Mouse (Mus musculus): ENCODE measurements at regions not wholly inside any gene's neighbourhood (a gene's known extent, or its start where the extent isn't known, plus 50 kb on each side); places are given as distances from the start of the nearest gene placed in this dataset.
A peak's percentile ranks its signal among the peaks of the same experiment; 100 is the strongest.

- TF ChIP-seq EP300 (IDR thresholded peaks at IDR 0.05; ENCODE audit: low read depth) (no peak), CTCF (IDR thresholded peaks at IDR 0.05; ENCODE audit: low read depth) (no peak)
- Histone ChIP-seq H3K4me1 (ENCODE audit: control insufficient read depth, insufficient read depth) (no peaks in the 10 kb centered on the region), H3K36me3 (replicated peaks; ENCODE audit: control insufficient read depth, insufficient read depth, low read length) (no peaks in the 10 kb centered on the region), H3K9ac (replicated peaks; ENCODE audit: low read depth, low read length) (no peak overlapping the region), H3K4me3 (ENCODE audit: low read depth, low read length) (no peak overlapping the region), H3K27ac (ENCODE audit: low read depth) (no peak overlapping the region), H3K4me2 (ENCODE audit: low read depth, low read length) (no peak overlapping the region), H3K9me3 (replicated peaks; ENCODE audit: control insufficient read depth, low read length) (no peaks in the 10 kb centered on the region), H3K27me3 (ENCODE audit: control insufficient read depth, insufficient read depth, low read length) (no peaks in the 10 kb centered on the region; the same call in 1 of the 2 replicates)
- no peak for ATAC-seq (ENCODE audit: insufficient read depth, low read depth)
- no peak for DNase-seq (ENCODE audit: low spot score)
- 65% methylated on average over 10 of the region's 10 CpGs for WGBS
Observed at GRCm38 (mm10) chr4:125901546-125902276, 122.6 kb upstream of the Csf3r start.

- Histone ChIP-seq H3K4me2 (ENCODE audit: low read depth, low read length) (no peak overlapping the region), H3K9ac (replicated peaks; ENCODE audit: low read depth, low read length) (no peak overlapping the region), H3K36me3 (replicated peaks; ENCODE audit: control insufficient read depth, insufficient read depth, low read length) (no peaks in the 10 kb centered on the region), H3K27ac (ENCODE audit: low read depth) (no peak overlapping the region), H3K27me3 (ENCODE audit: control insufficient read depth, insufficient read depth, low read length) (no peaks in the 10 kb centered on the region; the same call in none of the 2 replicates), H3K4me3 (ENCODE audit: low read depth, low read length) (no peak overlapping the region), H3K4me1 (ENCODE audit: control insufficient read depth, insufficient read depth) (no peaks in the 10 kb centered on the region), H3K9me3 (replicated peaks; ENCODE audit: control insufficient read depth, low read length) (no peaks in the 10 kb centered on the region)
- TF ChIP-seq EP300 (IDR thresholded peaks at IDR 0.05; ENCODE audit: low read depth), result no peak
- TF ChIP-seq CTCF (IDR thresholded peaks at IDR 0.05; ENCODE audit: low read depth), result no peak
- ATAC-seq (ENCODE audit: insufficient read depth, low read depth) (no peak), DNase-seq (ENCODE audit: low spot score) (no peak)
- 74% methylated on average over 5 of the region's 5 CpGs for WGBS
Observed at GRCm38 (mm10) chr4:125906296-125906695, 118.1 kb upstream of the Csf3r start.

DNA sequence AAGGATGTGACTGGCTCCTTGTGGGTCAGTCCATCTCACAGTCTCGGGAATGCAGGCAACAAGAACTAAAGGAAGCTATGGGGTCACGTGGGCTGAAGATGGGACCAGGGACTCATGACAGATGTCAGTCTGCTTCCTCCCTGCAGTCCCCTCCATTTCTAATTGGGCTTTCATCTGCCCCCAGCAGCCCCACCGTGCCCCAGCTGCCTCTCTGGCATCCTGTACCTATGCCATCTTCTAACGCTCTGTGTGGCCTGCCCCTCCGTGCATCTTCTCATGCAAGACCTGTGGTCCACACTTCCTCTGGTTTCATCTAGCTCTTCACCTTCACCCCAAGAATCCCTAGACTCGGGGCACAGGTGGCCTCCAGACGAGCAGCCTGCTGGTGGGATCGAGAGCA lies 115.4 kb upstream of the Csf3r start:
- no peak overlapping the region for H3K4me2 ChIP-seq (ENCODE audit: low read depth, low read length)
- peaks cover 16% of the 10 kb centered on the region for H3K27me3 ChIP-seq (ENCODE audit: control insufficient read depth, insufficient read depth, low read length)
- WGBS, result 83% methylated on average over 8 of the region's 8 CpGs
- TF ChIP-seq EP300 (IDR thresholded peaks at IDR 0.05; ENCODE audit: low read depth), result no peak
- TF ChIP-seq CTCF (IDR thresholded peaks at IDR 0.05; ENCODE audit: low read depth), result no peak
- H3K4me1 ChIP-seq (ENCODE audit: control insufficient read depth, insufficient read depth), result no peaks in the 10 kb centered on the region
- no peak overlapping the region for H3K9ac ChIP-seq (replicated peaks; ENCODE audit: low read depth, low read length)
- H3K36me3 ChIP-seq (replicated peaks; ENCODE audit: control insufficient read depth, insufficient read depth, low read length), result no peaks in the 10 kb centered on the region
- H3K4me3 ChIP-seq (ENCODE audit: low read depth, low read length), result no peak overlapping the region
- ATAC-seq (ENCODE audit: insufficient read depth, low read depth), result no peak
- no peaks in the 10 kb centered on the region; the same call in 1 of the 2 replicates for H3K9me3 ChIP-seq (replicated peaks; ENCODE audit: control insufficient read depth, low read length)
- DNase-seq (ENCODE audit: low spot score), result no peak
- no peak overlapping the region for H3K27ac ChIP-seq (ENCODE audit: low read depth)

GRCm38 (mm10) chr4:125911541-125912270 lies 112.6 kb upstream of the Csf3r start:
- no peaks in the 10 kb centered on the region; the same call in 1 of the 2 replicates for H3K9me3 ChIP-seq (replicated peaks; ENCODE audit: control insufficient read depth, low read length)
- H3K4me3 ChIP-seq (ENCODE audit: low read depth, low read length), result no peak overlapping the region
- no peak overlapping the region for H3K27ac ChIP-seq (ENCODE audit: low read depth)
- no peak for DNase-seq (ENCODE audit: low spot score)
- no peaks in the 10 kb centered on the region for H3K36me3 ChIP-seq (replicated peaks; ENCODE audit: control insufficient read depth, insufficient read depth, low read length)
- H3K4me1 ChIP-seq (ENCODE audit: control insufficient read depth, insufficient read depth), result no peaks in the 10 kb centered on the region
- 22% methylated on average over 24 of the region's 24 CpGs for WGBS
- TF ChIP-seq CTCF (IDR thresholded peaks at IDR 0.05; ENCODE audit: low read depth), result no peak
- TF ChIP-seq EP300 (IDR thresholded peaks at IDR 0.05; ENCODE audit: low read depth), result no peak
- peaks cover 16% of the 10 kb centered on the region for H3K27me3 ChIP-seq (ENCODE audit: control insufficient read depth, insufficient read depth, low read length)
- no peak overlapping the region for H3K9ac ChIP-seq (replicated peaks; ENCODE audit: low read depth, low read length)
- ATAC-seq (ENCODE audit: insufficient read depth, low read depth), result no peak
- H3K4me2 ChIP-seq (ENCODE audit: low read depth, low read length), result no peak overlapping the region

DNA sequence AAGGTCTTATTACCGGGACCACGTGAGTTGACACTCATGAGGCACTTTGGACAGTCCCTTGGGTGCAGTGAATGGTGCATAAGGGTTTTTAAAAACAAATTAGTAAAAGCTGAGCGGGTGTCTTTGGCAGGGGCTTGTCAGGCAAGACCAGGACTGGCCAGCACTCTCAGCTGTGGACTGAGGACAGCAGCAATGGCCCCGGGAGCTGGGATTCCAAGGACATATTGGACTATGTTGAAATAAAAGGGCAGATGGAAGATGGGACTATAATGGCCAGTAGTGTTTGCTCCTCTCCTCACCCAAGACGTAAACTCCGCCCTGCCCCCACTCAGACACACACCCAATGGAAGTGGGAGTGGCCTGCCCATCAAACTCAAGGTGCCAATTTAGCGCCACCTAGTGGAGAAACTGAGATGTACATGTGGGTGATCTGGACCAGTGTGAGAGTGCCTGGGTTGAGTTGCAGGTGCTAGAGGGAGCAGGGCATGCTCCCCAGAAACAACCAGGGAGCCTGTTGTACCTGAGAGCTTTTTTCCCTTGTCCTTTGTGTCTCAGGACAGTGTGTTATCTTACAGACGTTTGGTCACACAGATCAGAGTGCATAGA lies 111.8 kb upstream of the Csf3r start:
- no peak for ATAC-seq (ENCODE audit: insufficient read depth, low read depth)
- no peak overlapping the region for H3K27ac ChIP-seq (ENCODE audit: low read depth)
- H3K4me2 ChIP-seq (ENCODE audit: low read depth, low read length), result no peak overlapping the region
- no peaks in the 10 kb centered on the region for H3K36me3 ChIP-seq (replicated peaks; ENCODE audit: control insufficient read depth, insufficient read depth, low read length)
- H3K9me3 ChIP-seq (replicated peaks; ENCODE audit: control insufficient read depth, low read length), result no peaks in the 10 kb centered on the region; the same call in 1 of the 2 replicates
- no peaks in the 10 kb centered on the region for H3K4me1 ChIP-seq (ENCODE audit: control insufficient read depth, insufficient read depth)
- TF ChIP-seq CTCF (IDR thresholded peaks at IDR 0.05; ENCODE audit: low read depth) (peak; percentile 59), EP300 (IDR thresholded peaks at IDR 0.05; ENCODE audit: low read depth) (no peak)
- DNase-seq (ENCODE audit: low spot score), result peak; percentile 34
- peaks cover 16% of the 10 kb centered on the region for H3K27me3 ChIP-seq (ENCODE audit: control insufficient read depth, insufficient read depth, low read length)
- H3K9ac ChIP-seq (replicated peaks; ENCODE audit: low read depth, low read length), result no peak overlapping the region
- WGBS, result 32% methylated on average over 8 of the region's 8 CpGs
- H3K4me3 ChIP-seq (ENCODE audit: low read depth, low read length), result no peak overlapping the region
